ENCODE assay signal across 7 mouse cellular contexts in genomic region chr16:32277308-32278256, GRCm38 (mm10). TPM values are rescaled to one million over a fixed set of nuclear protein-coding genes. Genes with fewer than 3 reads are reported as not detected.
DNase-seq lines count a peak whose midpoint lies in the region; ATAC-seq lines count a peak whose summit lies in the region.

Gene Rnf168 (plus strand): TSS chr16:32277459.

- H3K4me3 ChIP-seq in intestine, embryonic 16.5 days (ENCODE audit: low read length), result peak within 1 kb of the TSS; percentile 86
- peak within 1 kb of the TSS; percentile 78 for H3K4me3 ChIP-seq in midbrain, embryonic 11.5 days (ENCODE audit: low read depth, low read length)

- H3K36me3 ChIP-seq in intestine, embryonic 16.5 days (ENCODE audit: control insufficient read depth, insufficient read depth, low read length), result peaks cover 7% of the 10 kb centered on the region
- H3K36me3 ChIP-seq in midbrain, embryonic 11.5 days (ENCODE audit: control insufficient read depth, insufficient read depth, low read length), result 0 out of 2 replicates have a peak, but pooled peaks cover 3% of the 10 kb centered on the region

- H3K4me2 ChIP-seq in intestine, embryonic 16.5 days (ENCODE audit: low read depth, low read length), result peak within 1 kb of the TSS; percentile 70
- peak within 1 kb of the TSS; percentile 75 for H3K4me2 ChIP-seq in midbrain, embryonic 11.5 days

- ATAC-seq in intestine, embryonic 16.5 days, result peak; percentile 98
- peak; percentile 92 for ATAC-seq in midbrain, embryonic 11.5 days (ENCODE audit: low FRiP score)

- peaks cover 3% of the 10 kb centered on the region for H3K4me1 ChIP-seq in intestine, embryonic 16.5 days (ENCODE audit: control insufficient read depth, insufficient read depth, low read length)
- peaks cover 5% of the 10 kb centered on the region for H3K4me1 ChIP-seq in midbrain, embryonic 11.5 days (ENCODE audit: control insufficient read depth, insufficient read depth, low read length)

- peak within 1 kb of the TSS; percentile 98 for H3K27ac ChIP-seq in intestine, embryonic 16.5 days (ENCODE audit: low read length)
- peak within 1 kb of the TSS; percentile 86 for H3K27ac ChIP-seq in midbrain, embryonic 11.5 days (ENCODE audit: low read depth, low read length)

- DNase-seq in adrenal gland, adult 18-20 months (ENCODE audit: low spot score in 2 of 2), result peak; percentile 89 to 90
- DNase-seq in embryo, embryonic 11 days, result peak; percentile 96
- DNase-seq in gastrocnemius, postnatal 36 days, result peak; percentile 85
- peak; percentile 92 to 94 for DNase-seq in left cerebral cortex, postnatal 36 days (ENCODE audit: low spot score in 2 of 2)
- peak; percentile 98 for DNase-seq in midbrain, embryonic 11.5 days (ENCODE audit: low spot score, missing footprints)
- DNase-seq in skeletal muscle tissue, adult 2 months (ENCODE audit: low read depth, low spot score), result peak; percentile 81

- 0% methylated on average over 75 of the region's 75 CpGs for WGBS in intestine, embryonic 16.5 days
- WGBS in midbrain, embryonic 11.5 days, result under 1% methylated on average over 71 of the region's 75 CpGs

- peak within 1 kb of the TSS; percentile 93 for H3K9ac ChIP-seq in intestine, embryonic 16.5 days (ENCODE audit: low read depth, low read length)
- H3K9ac ChIP-seq in midbrain, embryonic 11.5 days (ENCODE audit: low read length), result peak within 1 kb of the TSS; percentile 86

- H3K9me3 ChIP-seq in intestine, embryonic 16.5 days (ENCODE audit: control insufficient read depth, low read length), result 0 out of 2 replicates have a peak, but pooled peaks cover 7% of the 10 kb centered on the region
- no peaks in the 10 kb centered on the region for H3K9me3 ChIP-seq in midbrain, embryonic 11.5 days (ENCODE audit: control insufficient read depth, low read length)

- H3K27me3 ChIP-seq in intestine, embryonic 16.5 days (replicated peaks; ENCODE audit: control insufficient read depth, insufficient read depth, low read length), result no peaks in the 10 kb centered on the region
- H3K27me3 ChIP-seq in midbrain, embryonic 11.5 days (ENCODE audit: control insufficient read depth, insufficient read depth, low read length), result no peaks in the 10 kb centered on the region

- intact Hi-C loops in gastrocnemius, postnatal 36 days (cut with DNase I), result loop anchor here (2.0 kb wide), 1 partner anchor 29 kb away; no protein-coding TSS in a partner anchor
- intact Hi-C loops in left cerebral cortex, postnatal 36 days (cut with DNase I), result loop anchor here (2.0 kb wide), 1 partner anchor 31 kb away; the partner anchor contains the start of genes Fbxo45 and Wdr53

RNA-seq across cellular contexts. Expression of gene Rnf168, which starts in this region (rescaled TPM):
- 10 to 100 TPM; 18.9 to 26.9 TPM for total RNA-seq in adrenal gland, adult 18-20 months (2021)
- 1 to 10 TPM; 7.8 to 9.6 TPM for total RNA-seq in gastrocnemius, postnatal 36 days (2021)
- polyA plus RNA-seq in intestine, embryonic 16.5 days (2015; fragmentation: Nextera tagmentation; extraction: Ambion mirVana), result 14.4 and 16.8 TPM in 2 replicates
- total RNA-seq in left cerebral cortex, postnatal 36 days (2021), result 10 to 100 TPM; 24.8 to 29.8 TPM
- 23.9 and 25.0 TPM in 2 replicates for polyA plus RNA-seq in midbrain, embryonic 11.5 days (2014; fragmentation: Nextera tagmentation; extraction: Ambion mirVana)

Comparison
In these comparisons a context has a peak if more than half of its experiments do, and no peak if none do; other contexts are left out.
1. Peak in every context shown above with its lines: DNase-seq, ATAC-seq, H3K4me3 ChIP-seq and H3K27ac ChIP-seq.